Mouse (Mus musculus) myocyte (in vitro differentiated cells): ENCODE results near the gene Slc16a8.

Source experiments
- E2F4 ChIP-seq: IDR thresholded peaks from one replicate; pipeline ENCODE4 v1.6.1; 2011; ENCODE audit warnings: mild to moderate bottlenecking, control low read depth, moderate library complexity; ENCODE audit not compliant: insufficient read depth
- POLR2A ChIP-seq: IDR thresholded peaks from one replicate; pipeline ENCODE4 v1.6.1; 2011; ENCODE audit warnings: low read depth, mild to moderate bottlenecking, control low read depth, moderate library complexity; ENCODE audit not compliant: insufficient read length
- POLR2AphosphoS2 ChIP-seq: IDR thresholded peaks from one replicate; pipeline ENCODE4 v1.6.1; 2011; ENCODE audit warnings: low read depth, control low read depth; ENCODE audit not compliant: insufficient read length
- TCF12 ChIP-seq: IDR thresholded peaks from one replicate; pipeline ENCODE4 v1.6.1; 2011; ENCODE audit warnings: mild to moderate bottlenecking, control low read depth; ENCODE audit not compliant: poor library complexity, insufficient read depth, severe bottlenecking

DNA sequence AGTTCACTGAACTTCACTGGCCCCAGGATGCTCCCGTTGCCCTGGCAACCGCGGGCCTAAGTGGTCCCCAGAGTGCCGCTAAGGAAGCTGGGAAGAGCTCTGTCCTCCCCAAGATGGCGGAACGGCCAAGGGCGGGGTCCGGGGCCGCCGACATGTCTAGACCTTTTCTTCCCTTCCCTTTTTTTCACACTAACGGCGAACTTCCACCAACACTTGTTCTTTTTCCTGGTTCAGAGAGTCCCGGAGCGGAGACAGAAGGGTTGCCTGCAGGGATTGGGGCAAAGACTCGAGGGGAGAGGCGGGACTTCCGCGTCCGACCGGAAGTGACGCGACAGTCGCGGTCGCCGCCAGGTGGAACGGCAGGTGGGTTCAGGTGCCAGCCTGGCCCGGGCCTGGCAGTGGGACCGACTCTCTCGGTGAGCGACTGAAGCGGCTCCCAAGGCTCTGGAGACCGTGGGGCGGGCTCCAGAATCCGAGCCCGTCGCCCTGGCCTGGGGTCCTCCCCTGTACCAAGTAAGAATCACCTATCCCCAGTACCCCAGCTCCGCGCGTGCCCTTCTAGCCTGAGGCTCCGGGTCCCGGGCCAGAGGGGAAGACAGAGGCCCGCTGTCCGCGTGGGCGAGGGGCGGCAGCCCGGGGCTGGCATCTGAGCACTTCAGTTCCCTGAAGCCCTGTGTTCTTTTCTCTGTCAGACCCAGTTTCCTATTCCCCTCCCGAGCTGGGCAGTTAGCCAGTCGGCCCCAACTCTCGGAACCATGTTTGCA lies 25.3 kb downstream of the Slc16a8 start, which contains the start of the genes Pick1 and Gm49486:
- TF ChIP-seq TCF12 (no peak), POLR2A (peak; percentile 56), POLR2AphosphoS2 (peak; percentile 39), E2F4 (no peak)
